Mouse (Mus musculus) naive thymus-derived CD4-positive, alpha-beta T cell, adult 2 months (primary cell): Measurements from ENCODE around the gene Utp14a.

Experiments used
- DNase-seq: peaks from one replicate; pipeline ENCODE4 v3.0.0-alpha.2; 2011; ENCODE audit warnings: low read depth

Utp14a gene

GRCm38 (mm10) chrX:48311727-48312126 lies 55.1 kb downstream of the Utp14a start:
- no peak for DNase-seq

- peak; percentile 86 for DNase-seq
Observed at GRCm38 (mm10) chrX:48314530-48315079, 57.9 kb downstream of the Utp14a start.

GRCm38 (mm10) chrX:48317444-48317843 lies 60.8 kb downstream of the Utp14a start:
- no peak for DNase-seq

- DNase-seq = peak; percentile 80
Observed at GRCm38 (mm10) chrX:48318194-48318593, 61.5 kb downstream of the Utp14a start.
